Mouse (Mus musculus) CH12.LX (cell line): ENCODE results near the gene Syne3. TPM values are rescaled to one million over a fixed set of nuclear protein-coding genes. Genes with fewer than 3 reads are reported as not detected.

Experiments
- DNase-seq: peaks from one replicate; pipeline ENCODE4 v3.0.0-alpha.2; 2013; ENCODE audit errors: extremely low read depth
- H3K27ac ChIP-seq: 2 replicates; pipeline ENCODE4 v1.5.1; 2012; ENCODE audit warnings: low read depth, mild to moderate bottlenecking, control low read depth, moderate library complexity; ENCODE audit not compliant: insufficient read depth
- H3K27me3 ChIP-seq: replicated peaks from 2 replicates; pipeline ENCODE3; 2012; ENCODE audit warnings: inconsistent platforms
- H3K36me3 ChIP-seq, 2 experiments: replicated peaks in 1 of 2; 2 replicates each; pipeline versions ENCODE3 to v1.6.1; 2012; ENCODE audit warnings: inconsistent platforms in 1 of 2, low read length in 1 of 2, mild to moderate bottlenecking in 1 of 2, mixed read lengths in 1 of 2, moderate library complexity in 1 of 2; ENCODE audit not compliant: control insufficient read depth in 1 of 2, insufficient read depth in 1 of 2
- H3K4me1 ChIP-seq, 2 experiments: 2 replicates each; pipeline ENCODE4 v1.6.1; 2012; ENCODE audit warnings: inconsistent platforms in 1 of 2, moderate library complexity in 1 of 2; ENCODE audit not compliant: insufficient read depth in 2 of 2, control insufficient read depth in 1 of 2
- H3K4me2 ChIP-seq: 2 replicates; pipeline ENCODE4 v1.6.1; 2012; ENCODE audit warnings: low read depth, mild to moderate bottlenecking, control low read depth; ENCODE audit not compliant: poor library complexity, insufficient read depth, severe bottlenecking
- H3K4me3 ChIP-seq, 3 experiments: fragments of 150-350 bp in 1 of 3; sonication (generic) in 1 of 3; replicated peaks in 1 of 3; 2 replicates each; pipeline versions ENCODE3 to v1.5.1; 2011 to 2012; ENCODE audit warnings: low read depth in 2 of 3, low read length in 2 of 3, mild to moderate bottlenecking in 2 of 3, moderate library complexity in 2 of 3, control low read depth in 1 of 3, improper control_type of control experiment in 1 of 3, inconsistent platforms in 1 of 3, mixed read lengths in 1 of 3; ENCODE audit not compliant: poor library complexity in 1 of 3
- H3K79me2 ChIP-seq: replicated peaks from 2 replicates; pipeline ENCODE4 v1.6.1; 2012; ENCODE audit warnings: mild to moderate bottlenecking, moderate library complexity; ENCODE audit not compliant: control insufficient read depth, poor library complexity, insufficient read depth, severe bottlenecking; ENCODE audit errors: extremely low read depth
- H3K9ac ChIP-seq: 2 replicates; pipeline ENCODE4 v1.6.1; 2012; ENCODE audit warnings: low read depth, mild to moderate bottlenecking, control low read depth, moderate library complexity; ENCODE audit not compliant: insufficient read depth
- H3K9me3 ChIP-seq: replicated peaks from 2 replicates; pipeline ENCODE3; 2012; ENCODE audit warnings: low read length, inconsistent platforms, mixed read lengths
- BHLHE40 ChIP-seq: IDR thresholded peaks from 2 replicates; pipeline ENCODE4 v1.6.1; 2011; ENCODE audit warnings: mild to moderate bottlenecking, low read depth, low read length, improper control_type of control experiment
- CHD1 ChIP-seq: IDR thresholded peaks from 2 replicates; pipeline ENCODE4 v1.6.1; 2012; ENCODE audit warnings: low read depth, low read length, improper control_type of control experiment, inconsistent platforms
- CHD2 ChIP-seq: IDR thresholded peaks from 2 replicates; pipeline ENCODE4 v1.6.1; 2011; ENCODE audit warnings: low read length, improper control_type of control experiment
- ELF1 ChIP-seq: IDR thresholded peaks from 2 replicates; pipeline ENCODE4 v1.6.1; 2014; ENCODE audit warnings: low read depth, mild to moderate bottlenecking, inconsistent platforms, low read length, improper control_type of control experiment
- GABPA ChIP-seq: IDR thresholded peaks from 2 replicates; pipeline ENCODE4 v1.6.1; 2012; ENCODE audit warnings: low read depth, low read length, improper control_type of control experiment, inconsistent platforms; ENCODE audit not compliant: insufficient replicate concordance
- HCFC1 ChIP-seq: IDR thresholded peaks from 2 replicates; pipeline ENCODE4 v1.6.1; 2012; ENCODE audit warnings: low read depth, mild to moderate bottlenecking, inconsistent platforms, low read length, improper control_type of control experiment
- IRF4 ChIP-seq: IDR thresholded peaks from 2 replicates; pipeline ENCODE4 v1.6.1; 2014; ENCODE audit warnings: low read depth, mild to moderate bottlenecking, inconsistent platforms, low read length, improper control_type of control experiment
- MAX ChIP-seq: IDR thresholded peaks from 2 replicates; pipeline ENCODE4 v1.6.1; 2011; ENCODE audit warnings: low read length, improper control_type of control experiment
- MEF2A ChIP-seq: IDR thresholded peaks from 2 replicates; pipeline ENCODE4 v1.6.1; 2014; ENCODE audit warnings: low read depth, mild to moderate bottlenecking, inconsistent platforms, low read length, improper control_type of control experiment, borderline replicate concordance
- MXI1 ChIP-seq: IDR thresholded peaks from 2 replicates; pipeline ENCODE4 v1.6.1; 2011; ENCODE audit warnings: mild to moderate bottlenecking, low read depth, low read length, improper control_type of control experiment
- NRF1 ChIP-seq: IDR thresholded peaks from 2 replicates; pipeline ENCODE4 v1.6.1; 2014; ENCODE audit warnings: low read depth, mild to moderate bottlenecking, inconsistent platforms, low read length, improper control_type of control experiment, moderate library complexity
- PAX5 ChIP-seq: IDR thresholded peaks from 2 replicates; pipeline ENCODE4 v1.6.1; 2012; ENCODE audit warnings: low read length, inconsistent platforms, mixed read lengths
- POLR2AphosphoS2 ChIP-seq: IDR thresholded peaks from 2 replicates; pipeline ENCODE4 v1.6.1; 2011; ENCODE audit warnings: low read depth, low read length, improper control_type of control experiment
- SIN3A ChIP-seq: IDR thresholded peaks from 2 replicates; pipeline ENCODE4 v1.6.1; 2012; ENCODE audit warnings: low read length, improper control_type of control experiment, inconsistent platforms
- TBP ChIP-seq: conservative IDR thresholded peaks from 2 replicates; pipeline ENCODE4 v1.6.1; 2011; ENCODE audit warnings: low read depth, low read length, improper control_type of control experiment
- TCF12 ChIP-seq: IDR thresholded peaks from 2 replicates; pipeline ENCODE4 v1.6.1; 2014; ENCODE audit warnings: low read depth, mild to moderate bottlenecking, inconsistent platforms, low read length, improper control_type of control experiment
- USF2 ChIP-seq: conservative IDR thresholded peaks from 2 replicates; pipeline ENCODE4 v1.6.1; 2011; ENCODE audit warnings: low read depth, low read length, improper control_type of control experiment
- ZMIZ1 ChIP-seq: IDR thresholded peaks from 2 replicates; pipeline ENCODE4 v1.6.1; 2012; ENCODE audit warnings: low read depth, mild to moderate bottlenecking, inconsistent platforms, low read length, improper control_type of control experiment
- ZNF384 ChIP-seq: IDR thresholded peaks from 2 replicates; pipeline ENCODE4 v1.6.1; 2012; ENCODE audit warnings: low read depth, low read length, improper control_type of control experiment, inconsistent platforms
- dilution Hi-C: fragments of 300-500 bp; cut with MboI; formaldehyde crosslinking; loops from 2 replicates; pipeline ENCODE4 v1.14.3; 2020; ENCODE audit warnings: low sequenced_read_pairs; ENCODE audit not compliant: extremely low pct_unique_long_range_greater_than_20kb, extremely low pct_ligation_motif_present
- in situ Hi-C: fragments of 300-500 bp; cut with MboI; formaldehyde crosslinking; loops from 3 replicates; pipeline ENCODE4 v1.14.3; 2019; ENCODE audit warnings: low sequenced_read_pairs, low pct_ligation_motif_present, low pct_unique_long_range_greater_than_20kb, mixed read lengths
- polyA plus RNA-seq: library from polyadenylated mRNA; unstranded; fragments of >175 nt; gene quantifications from 2 replicates; pipeline ENCODE4 v1.2.1, GENCODE M21; 2012; ENCODE audit warnings: low read depth; ENCODE audit not compliant: insufficient read length
- total RNA-seq, 2 experiments: library from RNA; depleted of rRNA; stranded (reverse); fragments of 300-350 nt in 1 of 2; fragments of >200 nt in 1 of 2; gene quantifications; 2 replicates each; pipeline ENCODE4 v1.2.3; 2012 to 2014

Syne3 gene
- total and polyA plus RNA-seq, 3 experiments, result 5.3 to 18.7 (median 7.3) TPM

DNA sequence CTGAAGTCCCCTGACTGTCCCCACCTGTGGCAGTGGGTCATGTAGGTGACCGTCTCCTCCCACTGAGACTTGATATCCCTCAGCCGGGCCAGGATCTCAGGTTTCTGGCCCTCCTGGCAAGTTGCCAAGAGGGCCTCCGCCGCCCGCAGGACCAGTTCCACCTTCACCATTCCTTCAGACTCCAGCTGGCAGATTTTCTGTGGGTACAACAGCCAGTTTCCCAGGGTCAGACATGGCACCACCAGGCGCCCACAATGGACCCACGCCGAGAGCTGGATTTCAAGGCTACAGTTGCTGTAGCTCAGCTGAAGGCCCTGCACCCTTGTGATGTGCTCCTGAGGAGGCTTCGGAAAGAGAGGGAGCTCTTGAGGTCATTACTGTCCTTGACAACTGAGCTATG is 40.4 kb downstream of the Syne3 start:
- Histone ChIP-seq H3K4me1 (no peaks in the 10 kb centered on the region), H3K4me2 (no peak overlapping the region), H3K9ac (no peak overlapping the region), H3K4me3 (no peak overlapping the region), H3K27me3 (no peaks in the 10 kb centered on the region), H3K9me3 (no peaks in the 10 kb centered on the region), H3K79me2 (no peaks in the 10 kb centered on the region), H3K36me3 (peaks cover 69 to 84% of the 10 kb centered on the region in 2 experiments), H3K27ac (no peak overlapping the region)
- no peak for TF ChIP-seq BHLHE40
- TF ChIP-seq POLR2AphosphoS2, result no peak
- TF ChIP-seq MXI1, result no peak
- no peak for TF ChIP-seq GABPA
- TF ChIP-seq CHD1, result no peak
- TF ChIP-seq TBP, result no peak
- no peak for TF ChIP-seq ZMIZ1
- TF ChIP-seq PAX5, result no peak
- no peak for TF ChIP-seq MEF2A
- no peak for TF ChIP-seq IRF4
- TF ChIP-seq USF2, result no peak
- no peak for TF ChIP-seq HCFC1
- no peak for TF ChIP-seq ELF1
- no peak for TF ChIP-seq CHD2
- TF ChIP-seq ZNF384, result no peak
- no peak for TF ChIP-seq NRF1
- TF ChIP-seq TCF12, result no peak
- no peak for TF ChIP-seq SIN3A
- in situ Hi-C loops (no loop called here), dilution Hi-C loops (no loop called here)
- DNase-seq, result no peak

DNA sequence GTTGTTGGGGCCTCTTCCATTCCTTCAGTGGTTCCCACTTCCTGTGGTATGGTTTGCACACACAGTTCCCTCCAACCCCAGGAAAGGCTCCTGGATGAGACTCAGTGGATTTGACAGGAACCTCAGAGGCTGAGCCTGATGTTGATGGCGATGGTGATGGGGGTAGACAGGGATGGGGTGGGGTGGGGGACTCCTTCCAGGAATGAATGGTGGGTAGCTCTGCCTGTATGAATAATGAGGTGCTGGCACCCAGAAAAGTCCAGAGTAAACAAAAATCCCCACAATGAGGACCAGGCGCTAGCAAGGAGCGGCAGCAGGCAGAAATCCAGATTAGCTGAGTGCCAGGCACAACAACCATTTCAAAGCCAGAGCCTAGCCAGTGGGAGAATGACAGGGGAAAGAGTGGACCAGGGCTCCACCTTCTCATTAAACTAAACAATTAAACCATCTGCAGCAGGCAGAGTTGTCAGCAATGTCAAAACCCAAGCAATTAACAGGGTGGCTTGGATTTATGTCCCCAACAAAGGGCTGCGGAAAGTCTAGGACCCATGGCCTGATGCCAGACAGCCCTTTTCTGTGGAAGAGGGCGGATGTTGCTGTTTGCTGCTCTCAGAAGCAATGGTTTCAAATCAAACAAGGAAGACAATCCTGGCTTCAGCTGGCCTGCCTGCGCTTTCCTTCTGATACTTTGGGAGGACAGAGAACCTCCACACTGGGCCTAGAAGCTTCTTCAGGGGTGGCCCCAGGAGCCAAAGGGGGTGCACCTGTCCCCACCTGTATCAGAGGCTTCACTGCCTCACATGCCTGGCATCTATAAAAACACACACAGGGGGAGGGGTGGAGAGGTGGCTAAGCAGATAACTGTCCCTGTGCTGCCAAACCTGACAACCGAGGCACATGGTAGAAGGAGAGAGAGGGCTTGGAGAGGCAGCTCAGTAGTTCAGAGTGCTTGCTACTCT is 44.4 kb downstream of the Syne3 start:
- dilution Hi-C loops (no loop called here), in situ Hi-C loops (no loop called here)
- TF ChIP-seq MAX (no peak), MEF2A (no peak), USF2 (no peak), IRF4 (no peak)

More for the DNA sequence above, 44.4 kb downstream of the Syne3 start:
- Histone ChIP-seq H3K36me3 (peaks cover 62 to 87% of the 10 kb centered on the region in 2 experiments), H3K9ac (no peak overlapping the region), H3K9me3 (no peaks in the 10 kb centered on the region), H3K4me3 (no peak overlapping the region), H3K79me2 (no peaks in the 10 kb centered on the region), H3K4me1 (peaks cover 0 to 4% of the 10 kb centered on the region in 2 experiments; a peak in 2 of 4 replicates), H3K27ac (no peak overlapping the region), H3K27me3 (no peaks in the 10 kb centered on the region), H3K4me2 (no peak overlapping the region)
- DNase-seq, result no peak
